Mouse (Mus musculus) limb, embryonic 12.5 days (tissue): ENCODE data around the gene Sgo2b. TPM values are rescaled to one million over a fixed set of nuclear protein-coding genes. Genes with fewer than 3 reads are reported as not detected.
"Not testable (repeated sequence)": the region's sequence is repeated elsewhere in the genome, so short reads cannot be mapped to it uniquely, and the experiment has no call there.

ENCODE experiments used
- ATAC-seq: fragments of 200-750 bp; cut with Nextera tagmentation; 2 replicates; pipeline ENCODE4 v1.8.0; 2017; ENCODE audit warnings: low read depth, moderate TSS enrichment; ENCODE audit not compliant: insufficient number of reproducible peaks, insufficient read depth, low FRiP score, low TSS enrichment
- H3K27ac ChIP-seq: fragments of 300-500 bp; sonication (generic); 2 replicates; pipeline ENCODE4 v1.5.1; 2016; ENCODE audit warnings: mild to moderate bottlenecking, moderate library complexity
- H3K27me3 ChIP-seq: fragments of 300-500 bp; sonication (generic); 2 replicates; pipeline ENCODE4 v1.6.1; 2016; ENCODE audit warnings: mild to moderate bottlenecking, moderate library complexity
- H3K36me3 ChIP-seq: fragments of 300-500 bp; sonication (generic); 2 replicates; pipeline ENCODE4 v1.6.1; 2016; ENCODE audit warnings: mild to moderate bottlenecking, moderate library complexity
- H3K4me1 ChIP-seq: fragments of 300-500 bp; sonication (generic); replicated peaks from 2 replicates; pipeline ENCODE4 v1.6.1; 2016
- H3K4me2 ChIP-seq: fragments of 300-500 bp; sonication (generic); 2 replicates; pipeline ENCODE4 v1.6.1; 2016; ENCODE audit warnings: mild to moderate bottlenecking, moderate library complexity
- H3K4me3 ChIP-seq: fragments of 300-500 bp; sonication (generic); replicated peaks from 2 replicates; pipeline ENCODE4 v1.5.1; 2016; ENCODE audit warnings: mild to moderate bottlenecking
- H3K9ac ChIP-seq: fragments of 300-500 bp; sonication (generic); replicated peaks from 2 replicates; pipeline ENCODE4 v1.6.1; 2016; ENCODE audit warnings: mild to moderate bottlenecking, moderate library complexity
- H3K9me3 ChIP-seq: fragments of 300-500 bp; sonication (generic); 2 replicates; pipeline ENCODE4 v1.6.1; 2016; ENCODE audit warnings: mild to moderate bottlenecking, moderate library complexity
- WGBS: fragments of 180-500 bp; shearing (Covaris S2); methylation state at CpG from one replicate; pipeline ENCODE4 v1.1.7; 2016; 5-methylcytosine and 5-hydroxymethylcytosine counted together
- polyA plus RNA-seq: library from polyadenylated mRNA; unstranded; fragments of >200 nt; fragmentation: Nextera tagmentation; extraction: Ambion mirVana; gene quantifications from 2 replicates; pipeline ENCODE4 v1.2.1, GENCODE M21; 2016

Sgo2b gene
- not detected in 2 replicates for polyA plus RNA-seq

- H3K36me3 ChIP-seq = no peaks in the 10 kb centered on the region
- H3K4me3 ChIP-seq = peak within 1 kb of the TSS; percentile 37
- 5% methylated on average over 28 of the region's 30 CpGs for WGBS
- peak within 1 kb of the TSS; percentile 70 for H3K4me2 ChIP-seq
- peaks cover 10% of the 10 kb centered on the region for H3K27me3 ChIP-seq
- H3K27ac ChIP-seq = no peak within 1 kb of the TSS
- peak within 1 kb of the TSS; percentile 52; the same call in 1 of the 2 replicates for H3K9ac ChIP-seq
- no peaks in the 10 kb centered on the region for H3K4me1 ChIP-seq
- no peak for ATAC-seq
- H3K9me3 ChIP-seq = no peaks in the 10 kb centered on the region
Observed at GRCm38 (mm10) chr8:63951626-63952377, at the start of gene Sgo2b. Sgo2b (minus strand) TSS chr8:63952248.

- not testable (repeated sequence) for H3K9me3 ChIP-seq, ATAC-seq, H3K9ac ChIP-seq, H3K4me3 ChIP-seq, H3K36me3 ChIP-seq, H3K4me1 ChIP-seq, H3K27ac ChIP-seq, H3K27me3 ChIP-seq, H3K4me2 ChIP-seq
- WGBS = 48% methylated on average over 8 of the region's 9 CpGs
Observed at GRCm38 (mm10) chr8:63970612-63971391, 18.8 kb upstream of the Sgo2b start.

- Histone ChIP-seq H3K27ac (no peak overlapping the region), H3K36me3 (no peaks in the 10 kb centered on the region), H3K4me2 (no peak overlapping the region), H3K4me1 (no peaks in the 10 kb centered on the region), H3K27me3 (no peaks in the 10 kb centered on the region), H3K9ac (no peak overlapping the region), H3K4me3 (no peak overlapping the region), H3K9me3 (0 out of 2 replicates have a peak, but pooled peaks cover 3% of the 10 kb centered on the region)
- WGBS = 82% methylated on average over 3 of the region's 3 CpGs
- no peak for ATAC-seq
Observed at GRCm38 (mm10) chr8:63961032-63961785, 9.2 kb upstream of the Sgo2b start.

GRCm38 (mm10) chr8:63953802-63954201 is 1.8 kb upstream of the Sgo2b start:
- H3K4me3 ChIP-seq, ATAC-seq, H3K9ac ChIP-seq, H3K4me1 ChIP-seq, H3K27me3 ChIP-seq, H3K36me3 ChIP-seq, H3K27ac ChIP-seq, H3K4me2 ChIP-seq, H3K9me3 ChIP-seq: not testable (repeated sequence)
- 79% methylated on average over 4 of the region's 4 CpGs for WGBS

GRCm38 (mm10) chr8:63933171-63933570 is 18.9 kb downstream of the Sgo2b start:
- Histone ChIP-seq H3K9me3 (no peaks in the 10 kb centered on the region), H3K4me1 (no peaks in the 10 kb centered on the region), H3K9ac (no peak overlapping the region), H3K4me3 (no peak overlapping the region), H3K4me2 (no peak overlapping the region), H3K36me3 (no peaks in the 10 kb centered on the region), H3K27ac (no peak overlapping the region), H3K27me3 (no peaks in the 10 kb centered on the region)
- ATAC-seq = no peak
- 78% methylated on average over 7 of the region's 7 CpGs for WGBS

- WGBS = 78% methylated on average over 3 of the region's 3 CpGs
- Histone ChIP-seq H3K9me3 (no peaks in the 10 kb centered on the region), H3K36me3 (no peaks in the 10 kb centered on the region), H3K27ac (no peak overlapping the region), H3K27me3 (no peaks in the 10 kb centered on the region), H3K4me2 (no peak overlapping the region), H3K9ac (no peak overlapping the region), H3K4me3 (no peak overlapping the region), H3K4me1 (no peaks in the 10 kb centered on the region)
- no peak for ATAC-seq
Observed at GRCm38 (mm10) chr8:63929301-63930097, 22.5 kb downstream of the Sgo2b start.

- peak; percentile 52 for ATAC-seq
- 25% methylated on average over 4 of the region's 4 CpGs for WGBS
- H3K36me3 ChIP-seq = no peaks in the 10 kb centered on the region
Observed at GRCm38 (mm10) chr8:63921257-63921960, 30.6 kb downstream of the Sgo2b start.

GRCm38 (mm10) chr8:63895096-63895495 is 57.0 kb downstream of the Sgo2b start:
- Histone ChIP-seq H3K4me2 (no peak overlapping the region), H3K9me3 (no peaks in the 10 kb centered on the region), H3K4me3 (no peak overlapping the region), H3K36me3 (no peaks in the 10 kb centered on the region), H3K4me1 (no peaks in the 10 kb centered on the region), H3K27me3 (no peaks in the 10 kb centered on the region), H3K9ac (no peak overlapping the region), H3K27ac (no peak overlapping the region)
- 73% methylated on average over 2 of the region's 2 CpGs for WGBS
- ATAC-seq = no peak

More at GRCm38 (mm10) chr8:63921257-63921960, 30.6 kb downstream of the Sgo2b start:
- H3K9ac ChIP-seq = no peak overlapping the region
- no peaks in the 10 kb centered on the region for H3K9me3 ChIP-seq
- H3K27ac ChIP-seq = no peak overlapping the region
- no peak overlapping the region for H3K4me3 ChIP-seq
- no peak overlapping the region for H3K4me2 ChIP-seq
- no peaks in the 10 kb centered on the region for H3K27me3 ChIP-seq
- H3K4me1 ChIP-seq = peaks cover 6% of the 10 kb centered on the region

GRCm38 (mm10) chr8:63878353-63878752 is 73.7 kb downstream of the Sgo2b start:
- WGBS = 87% methylated on average over 4 of the region's 4 CpGs
- Histone ChIP-seq H3K4me1 (no peaks in the 10 kb centered on the region), H3K4me3 (no peak overlapping the region), H3K27me3 (no peaks in the 10 kb centered on the region), H3K27ac (no peak overlapping the region), H3K9ac (no peak overlapping the region), H3K4me2 (no peak overlapping the region), H3K36me3 (no peaks in the 10 kb centered on the region), H3K9me3 (no peaks in the 10 kb centered on the region)
- no peak for ATAC-seq

GRCm38 (mm10) chr8:63877393-63877792 is 74.7 kb downstream of the Sgo2b start:
- Histone ChIP-seq H3K9ac (no peak overlapping the region), H3K4me2 (no peak overlapping the region), H3K36me3 (no peaks in the 10 kb centered on the region), H3K27ac (no peak overlapping the region), H3K9me3 (no peaks in the 10 kb centered on the region), H3K27me3 (no peaks in the 10 kb centered on the region), H3K4me3 (no peak overlapping the region), H3K4me1 (no peaks in the 10 kb centered on the region)
- ATAC-seq = no peak
- 22% methylated on average over 6 of the region's 6 CpGs for WGBS
